Mouse (Mus musculus) liver, embryonic 14.5 days (tissue): ENCODE measurements around the gene Dtymk.

ENCODE experiments used
- CTCF ChIP-seq: IDR thresholded peaks from 2 replicates; pipeline ENCODE4 v1.5.1; 2016; ENCODE audit warnings: antibody characterized with exemption, low read depth, control low read depth
- EP300 ChIP-seq: IDR thresholded peaks from 2 replicates; pipeline ENCODE4 v1.6.1; 2016; ENCODE audit warnings: antibody characterized with exemption, low read depth

GRCm38 (mm10) chr1:93811495-93812039 is 9.8 kb upstream of the Dtymk start:
- TF ChIP-seq CTCF (no peak), EP300 (no peak)
